Mouse (Mus musculus): Measurements from ENCODE around the gene Cdkl1. TPM values are rescaled to one million over a fixed set of nuclear protein-coding genes. Genes with fewer than 3 reads are reported as not detected.

The Cdkl1 gene
- polyA plus RNA-seq, 1 experiment from 2014 or later = 4.6 TPM

- Histone ChIP-seq H3K27ac (replicated peaks) (peak overlapping the region; percentile 12; the same call in 1 of the 2 replicates), H3K4me3 (no peak overlapping the region), H3K27me3 (replicated peaks) (no peaks in the 10 kb centered on the region), H3K4me2 (peak overlapping the region; percentile 48), H3K9ac (no peak overlapping the region), H3K36me3 (no peaks in the 10 kb centered on the region), H3K4me1 (peaks cover 8% of the 10 kb centered on the region; the same call in 1 of the 2 replicates), H3K9me3 (no peaks in the 10 kb centered on the region)
- ATAC-seq (ENCODE audit: extremely low read depth, insufficient number of reproducible peaks, low FRiP score, low TSS enrichment) = no peak
- 62% methylated on average over 3 of the region's 3 CpGs for WGBS
Observed at GRCm38 (mm10) chr12:69733923-69734322, 57.1 kb downstream of the Cdkl1 start.

GRCm38 (mm10) chr12:69733518-69733917, 57.5 kb downstream of the Cdkl1 start:
- no peak overlapping the region for H3K9ac ChIP-seq
- peaks cover 8% of the 10 kb centered on the region; the same call in 1 of the 2 replicates for H3K4me1 ChIP-seq
- no peaks in the 10 kb centered on the region for H3K36me3 ChIP-seq
- no peaks in the 10 kb centered on the region for H3K27me3 ChIP-seq (replicated peaks)
- H3K4me2 ChIP-seq = peak overlapping the region; percentile 48
- H3K9me3 ChIP-seq = no peaks in the 10 kb centered on the region
- no peak overlapping the region for H3K4me3 ChIP-seq
- ATAC-seq (ENCODE audit: extremely low read depth, insufficient number of reproducible peaks, low FRiP score, low TSS enrichment) = no peak
- H3K27ac ChIP-seq (replicated peaks) = no peak overlapping the region
- WGBS = 5% methylated on average over 2 of the region's 2 CpGs

GRCm38 (mm10) chr12:69732221-69732620, 58.8 kb downstream of the Cdkl1 start:
- H3K27me3 ChIP-seq (replicated peaks) = no peaks in the 10 kb centered on the region

GRCm38 (mm10) chr12:69730306-69730705, 60.8 kb downstream of the Cdkl1 start:
- H3K9me3 ChIP-seq = no peaks in the 10 kb centered on the region
- H3K27me3 ChIP-seq (replicated peaks) = no peaks in the 10 kb centered on the region
- no peak overlapping the region for H3K27ac ChIP-seq (replicated peaks)
- no peak overlapping the region for H3K4me3 ChIP-seq
- peaks cover 12% of the 10 kb centered on the region for H3K4me1 ChIP-seq
- no peak overlapping the region for H3K9ac ChIP-seq
- 89% methylated on average over 1 of the region's 1 CpGs for WGBS
- H3K4me2 ChIP-seq = no peak overlapping the region
- no peak for ATAC-seq (ENCODE audit: extremely low read depth, insufficient number of reproducible peaks, low FRiP score, low TSS enrichment)
- no peaks in the 10 kb centered on the region for H3K36me3 ChIP-seq

More at GRCm38 (mm10) chr12:69732221-69732620, 58.8 kb downstream of the Cdkl1 start:
- 49% methylated on average over 5 of the region's 5 CpGs for WGBS
- H3K9me3 ChIP-seq = no peaks in the 10 kb centered on the region
- H3K36me3 ChIP-seq = no peaks in the 10 kb centered on the region
- no peak overlapping the region for H3K27ac ChIP-seq (replicated peaks)
- peaks cover 6% of the 10 kb centered on the region; the same call in 1 of the 2 replicates for H3K4me1 ChIP-seq
- no peak for ATAC-seq (ENCODE audit: extremely low read depth, insufficient number of reproducible peaks, low FRiP score, low TSS enrichment)
- H3K9ac ChIP-seq = no peak overlapping the region
- no peak overlapping the region for H3K4me3 ChIP-seq
- H3K4me2 ChIP-seq = no peak overlapping the region

- 88% methylated on average over 1 of the region's 1 CpGs for WGBS
- H3K9me3 ChIP-seq = no peaks in the 10 kb centered on the region
- no peak overlapping the region for H3K9ac ChIP-seq
- H3K36me3 ChIP-seq = no peaks in the 10 kb centered on the region
- no peak overlapping the region for H3K4me2 ChIP-seq
- H3K27ac ChIP-seq (replicated peaks) = no peak overlapping the region
- H3K4me1 ChIP-seq = peaks cover 13% of the 10 kb centered on the region
- H3K27me3 ChIP-seq (replicated peaks) = no peaks in the 10 kb centered on the region
- H3K4me3 ChIP-seq = no peak overlapping the region
- ATAC-seq (ENCODE audit: extremely low read depth, insufficient number of reproducible peaks, low FRiP score, low TSS enrichment) = no peak
Observed at GRCm38 (mm10) chr12:69729246-69729645, 61.8 kb downstream of the Cdkl1 start.

GRCm38 (mm10) chr12:69724711-69725460, 66.2 kb downstream of the Cdkl1 start, which contains the start of the genes L2hgdh and Atp5s:
TSS of gene L2hgdh (minus strand) at chr12:69724873.
TSS of gene Atp5s (plus strand) at chr12:69724950.
- H3K9me3 ChIP-seq = peaks cover under 1% of the 10 kb centered on the region; the same call in 1 of the 2 replicates
- WGBS = under 1% methylated on average over 60 of the region's 60 CpGs
- peak within 1 kb of the TSS; percentile 90 for H3K27ac ChIP-seq (replicated peaks)
- H3K4me3 ChIP-seq = peak within 1 kb of the TSS; percentile 72
- peaks cover 19% of the 10 kb centered on the region for H3K4me1 ChIP-seq
- H3K9ac ChIP-seq = peak within 1 kb of the TSS; percentile 83
- H3K27me3 ChIP-seq (replicated peaks) = no peaks in the 10 kb centered on the region
- H3K36me3 ChIP-seq = peaks cover 13% of the 10 kb centered on the region
- ATAC-seq (ENCODE audit: extremely low read depth, insufficient number of reproducible peaks, low FRiP score, low TSS enrichment) = peak; percentile 95
- peak within 1 kb of the TSS; percentile 94 for H3K4me2 ChIP-seq

- peaks cover 20% of the 10 kb centered on the region for H3K36me3 ChIP-seq
- WGBS = 2% methylated on average over 24 of the region's 24 CpGs
- no peak; the same call in 1 of the 2 replicates for ATAC-seq (ENCODE audit: extremely low read depth, insufficient number of reproducible peaks, low FRiP score, low TSS enrichment)
- H3K27ac ChIP-seq (replicated peaks) = peak overlapping the region; percentile 90
- H3K4me3 ChIP-seq = peak overlapping the region; percentile 72
- H3K27me3 ChIP-seq (replicated peaks) = no peaks in the 10 kb centered on the region
- peak overlapping the region; percentile 94 for H3K4me2 ChIP-seq
- peaks cover 19% of the 10 kb centered on the region for H3K4me1 ChIP-seq
- peaks cover 8% of the 10 kb centered on the region for H3K9me3 ChIP-seq
- peak overlapping the region; percentile 83 for H3K9ac ChIP-seq
Observed at GRCm38 (mm10) chr12:69724018-69724710, 66.9 kb downstream of the Cdkl1 start.

GRCm38 (mm10) chr12:69723376-69723775, 67.7 kb downstream of the Cdkl1 start:
- Histone ChIP-seq H3K36me3 (peaks cover 28% of the 10 kb centered on the region), H3K9ac (peak overlapping the region; percentile 83), H3K27ac (replicated peaks) (no peak overlapping the region), H3K4me1 (peaks cover 19% of the 10 kb centered on the region), H3K9me3 (peaks cover 9% of the 10 kb centered on the region), H3K4me3 (peak overlapping the region; percentile 72; the same call in 1 of the 2 replicates), H3K27me3 (replicated peaks) (no peaks in the 10 kb centered on the region), H3K4me2 (peak overlapping the region; percentile 94)
- WGBS = 52% methylated on average over 2 of the region's 2 CpGs
- no peak for ATAC-seq (ENCODE audit: extremely low read depth, insufficient number of reproducible peaks, low FRiP score, low TSS enrichment)

- H3K27ac ChIP-seq (replicated peaks) = no peak overlapping the region
- H3K4me1 ChIP-seq = peaks cover 19% of the 10 kb centered on the region
- ATAC-seq (ENCODE audit: extremely low read depth, insufficient number of reproducible peaks, low FRiP score, low TSS enrichment) = no peak
- H3K4me2 ChIP-seq = no peak overlapping the region
- no peak overlapping the region for H3K9ac ChIP-seq
- H3K36me3 ChIP-seq = peaks cover 33% of the 10 kb centered on the region
- 78% methylated on average over 3 of the region's 3 CpGs for WGBS
- peaks cover 9% of the 10 kb centered on the region for H3K9me3 ChIP-seq
- no peak overlapping the region for H3K4me3 ChIP-seq
- no peaks in the 10 kb centered on the region for H3K27me3 ChIP-seq (replicated peaks)
Observed at GRCm38 (mm10) chr12:69722857-69723256, 68.2 kb downstream of the Cdkl1 start.

- H3K27ac ChIP-seq (replicated peaks) = no peak overlapping the region
- no peak for ATAC-seq (ENCODE audit: extremely low read depth, insufficient number of reproducible peaks, low FRiP score, low TSS enrichment)
- no peak overlapping the region for H3K4me3 ChIP-seq
- H3K4me2 ChIP-seq = no peak overlapping the region
- H3K9me3 ChIP-seq = no peaks in the 10 kb centered on the region
- H3K36me3 ChIP-seq = peaks cover 15% of the 10 kb centered on the region
- no peaks in the 10 kb centered on the region for H3K4me1 ChIP-seq
- H3K27me3 ChIP-seq (replicated peaks) = no peaks in the 10 kb centered on the region
- H3K9ac ChIP-seq = no peak overlapping the region
Observed at GRCm38 (mm10) chr12:69713628-69714027, 77.4 kb downstream of the Cdkl1 start.

- no peak overlapping the region for H3K4me3 ChIP-seq
- no peaks in the 10 kb centered on the region for H3K9me3 ChIP-seq
- peak overlapping the region; percentile 40; the same call in 1 of the 2 replicates for H3K9ac ChIP-seq
- H3K27me3 ChIP-seq (replicated peaks) = no peaks in the 10 kb centered on the region
- H3K4me2 ChIP-seq = peak overlapping the region; percentile 22; the same call in 1 of the 2 replicates
- peaks cover 8% of the 10 kb centered on the region; the same call in 1 of the 2 replicates for H3K36me3 ChIP-seq
- ATAC-seq (ENCODE audit: extremely low read depth, insufficient number of reproducible peaks, low FRiP score, low TSS enrichment) = no peak
- H3K4me1 ChIP-seq = peaks cover 5% of the 10 kb centered on the region; the same call in 1 of the 2 replicates
- WGBS = 59% methylated on average over 11 of the region's 11 CpGs
- peak overlapping the region; percentile 45; the same call in 1 of the 2 replicates for H3K27ac ChIP-seq (replicated peaks)
Observed at GRCm38 (mm10) chr12:69704799-69705458, 86.1 kb downstream of the Cdkl1 start.

All from heart, embryonic 13.5 days (tissue).